Mouse (Mus musculus) cortical plate, adult 2 months (tissue): ENCODE measurements around the gene 1700061G19Rik.

Source experiments
- CTCF ChIP-seq: fragments of 200-500 bp; IDR thresholded peaks from 2 replicates; pipeline ENCODE4 v1.5.1; 2011; ENCODE audit warnings: mild to moderate bottlenecking, control low read depth, low read length; ENCODE audit not compliant: insufficient read depth; ENCODE audit errors: extremely low read depth
- POLR2A ChIP-seq: fragments of 200-500 bp; IDR thresholded peaks from 2 replicates; pipeline ENCODE4 v1.6.1; 2011; ENCODE audit warnings: mild to moderate bottlenecking, low read length, control low read depth; ENCODE audit not compliant: insufficient read depth; ENCODE audit errors: extremely low read depth

DNA sequence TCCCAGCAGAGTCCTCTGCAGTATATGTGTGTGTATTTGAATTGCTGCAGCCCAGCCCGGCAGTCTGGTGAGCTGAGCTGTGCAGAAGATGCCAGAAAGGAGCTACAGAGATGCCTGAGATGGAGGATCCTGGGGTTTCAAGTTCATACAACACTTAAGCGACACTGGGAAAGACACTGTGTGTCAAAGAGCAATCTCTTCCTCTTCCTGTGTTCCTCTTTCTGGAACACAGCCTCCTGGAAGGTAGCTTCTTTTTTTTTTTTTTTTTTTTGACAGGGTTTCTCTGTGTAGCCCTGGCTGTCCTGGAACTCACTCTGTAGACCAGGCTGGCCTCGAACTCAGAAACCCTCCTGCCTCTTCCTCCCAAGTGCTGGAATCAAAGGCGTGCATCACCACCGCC is 26.5 kb upstream of the 1700061G19Rik start:
- no peak for TF ChIP-seq POLR2A
- TF ChIP-seq CTCF: no peak
